Mouse (Mus musculus) CD4-positive helper T cell, adult 2 months (primary cell): ENCODE measurements around the gene Snx18.

ENCODE experiments used
- DNase-seq: peaks from one replicate; pipeline ENCODE4 v3.0.0-alpha.2; 2012; ENCODE audit warnings: low read depth, missing footprints, low spot score

Gene Snx18

DNA sequence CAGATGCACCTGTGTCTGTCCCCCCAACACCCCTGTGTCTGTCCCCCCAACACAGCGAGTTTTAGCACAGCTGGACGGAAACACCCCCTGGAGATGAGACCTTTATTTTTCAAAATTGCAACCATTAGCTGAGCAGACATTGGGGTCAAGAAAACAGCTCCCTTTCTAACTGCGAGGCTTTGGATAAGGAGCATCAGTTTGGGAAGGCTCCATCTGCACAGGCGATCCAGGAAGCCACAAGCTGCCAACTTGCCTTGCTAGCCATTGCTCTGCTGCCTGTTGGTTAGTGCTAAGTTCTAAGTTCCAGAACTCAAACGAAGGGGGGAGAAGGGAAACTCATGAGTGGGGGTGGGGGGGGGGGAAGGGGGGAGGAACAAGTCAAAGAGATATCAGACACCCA is 51.4 kb downstream of the Snx18 start:
- no peak for DNase-seq

DNA sequence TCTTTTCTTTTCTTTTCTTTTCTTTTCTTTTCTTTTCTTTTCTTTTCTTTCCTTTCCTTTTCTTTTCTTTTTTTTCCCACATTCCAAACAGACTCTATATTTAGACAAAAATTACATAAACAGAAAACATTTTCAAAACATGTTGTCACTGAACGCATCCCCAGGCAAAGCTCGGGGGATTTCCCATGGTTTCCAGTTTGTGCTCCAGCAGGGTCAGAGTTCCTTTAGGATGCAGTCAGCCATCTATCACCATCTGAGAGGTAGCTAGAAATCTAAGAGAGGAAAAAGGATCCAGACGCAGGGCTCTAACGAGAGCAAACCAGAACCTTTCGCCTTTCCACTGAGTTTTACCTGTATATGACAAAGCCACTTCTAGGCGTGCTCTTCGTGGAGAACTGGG is 52.0 kb downstream of the Snx18 start:
- no peak for DNase-seq

DNA sequence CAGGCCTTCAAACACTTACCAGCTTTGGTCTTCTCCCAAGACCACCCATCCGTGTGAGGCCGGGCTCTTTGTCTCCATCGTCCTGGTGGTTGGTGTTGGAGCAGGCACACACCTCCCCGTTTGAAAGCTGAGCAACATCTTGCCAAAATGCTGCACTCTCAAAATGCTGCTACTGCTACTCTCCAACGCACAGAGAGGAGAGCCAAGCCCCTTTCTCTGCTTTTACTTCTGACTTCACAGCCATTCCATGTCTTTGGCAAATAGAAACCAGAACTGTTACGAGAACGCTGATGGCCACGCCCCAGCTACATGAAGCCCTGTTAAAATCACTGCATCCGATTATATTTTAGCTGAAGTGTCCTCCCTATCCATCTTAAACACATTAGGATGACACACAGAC is 58.7 kb downstream of the Snx18 start:
- DNase-seq: no peak

DNA sequence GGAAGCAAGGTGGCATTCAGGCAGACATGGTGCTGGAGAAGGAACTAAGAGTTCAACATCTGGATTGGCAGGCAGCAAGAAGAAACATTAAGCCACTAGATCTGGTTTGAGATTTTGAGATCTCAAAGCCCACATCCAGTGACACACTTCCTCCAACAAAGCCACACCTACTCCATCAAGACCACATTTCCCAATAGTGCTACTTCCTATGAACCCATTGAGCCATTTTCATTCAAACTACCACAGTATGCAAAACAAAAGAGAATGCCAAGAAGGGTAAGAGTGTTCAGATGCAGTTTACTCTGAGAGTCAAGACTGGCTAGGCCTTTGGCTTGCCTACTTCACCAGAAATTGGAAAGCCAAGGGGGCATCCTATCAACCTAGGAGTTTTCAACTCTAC is 61.8 kb downstream of the Snx18 start:
- DNase-seq: no peak

DNA sequence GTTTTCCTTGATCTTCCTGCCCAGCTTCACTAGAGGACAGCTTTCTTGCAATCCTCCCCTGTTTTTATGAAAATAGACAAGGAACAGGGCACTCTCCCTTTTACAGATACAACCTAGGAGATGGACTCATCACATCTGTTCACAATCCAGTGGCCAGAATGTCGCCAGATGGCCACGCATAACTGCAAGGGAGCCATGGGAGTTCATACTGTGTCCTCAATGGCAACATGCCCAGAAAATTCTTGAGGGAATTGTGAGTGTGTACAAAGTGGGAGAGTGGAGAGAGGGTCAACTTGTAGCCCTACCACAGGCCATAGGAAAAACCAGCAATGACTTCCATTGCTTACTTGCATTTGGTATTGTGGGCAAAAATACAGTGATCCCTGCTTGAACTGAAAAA is 63.1 kb downstream of the Snx18 start:
- DNase-seq: no peak

DNA sequence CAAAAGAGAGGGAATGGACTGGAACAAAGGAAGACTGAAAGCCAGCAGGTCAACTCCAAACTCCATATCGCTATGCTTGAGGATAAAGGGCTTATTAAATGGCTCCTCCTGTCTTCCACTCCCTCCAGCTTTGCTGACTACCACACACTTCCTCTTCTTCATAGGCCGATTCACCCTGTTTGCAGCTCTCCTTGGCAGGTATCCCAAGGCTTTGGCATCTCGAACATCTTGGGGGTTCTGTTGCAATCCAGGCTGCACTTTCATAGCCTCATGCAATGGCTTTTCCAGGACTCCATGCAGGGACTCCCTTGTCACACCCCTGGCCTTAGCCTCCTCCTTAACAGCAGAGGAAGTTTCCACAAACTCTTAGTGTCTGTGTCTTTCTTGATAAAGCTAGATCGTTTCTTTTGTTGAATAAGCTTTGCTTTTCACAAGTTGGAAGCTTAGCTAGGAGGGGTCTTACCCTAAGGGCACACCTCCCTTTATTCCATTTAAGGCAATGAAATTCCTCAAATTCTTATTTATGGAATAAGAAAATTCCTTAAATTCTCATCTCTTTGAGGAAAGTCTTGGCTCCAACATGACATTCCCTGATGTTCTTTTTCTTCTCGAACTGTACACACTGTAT is 64.6 kb downstream of the Snx18 start:
- no peak for DNase-seq

DNA sequence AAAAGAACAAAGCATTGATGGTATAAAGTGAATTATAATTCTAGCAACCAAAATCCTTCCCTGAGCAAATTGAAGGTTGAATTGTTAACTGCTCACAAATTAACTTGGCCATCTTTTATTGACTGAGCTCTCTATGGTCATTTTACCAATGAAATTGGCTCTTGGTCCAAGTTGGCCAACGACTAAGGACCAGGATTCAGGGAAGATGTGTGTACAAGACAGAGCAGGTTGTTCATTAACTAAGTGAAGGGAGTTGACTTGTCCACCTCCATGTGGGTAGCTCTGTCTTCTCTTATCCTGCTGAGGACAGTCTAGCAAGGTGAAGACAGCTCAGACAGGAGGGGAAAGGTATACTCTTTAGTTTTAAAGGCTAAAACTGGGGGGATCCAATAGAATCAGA is 66.0 kb downstream of the Snx18 start:
- DNase-seq: no peak

DNA sequence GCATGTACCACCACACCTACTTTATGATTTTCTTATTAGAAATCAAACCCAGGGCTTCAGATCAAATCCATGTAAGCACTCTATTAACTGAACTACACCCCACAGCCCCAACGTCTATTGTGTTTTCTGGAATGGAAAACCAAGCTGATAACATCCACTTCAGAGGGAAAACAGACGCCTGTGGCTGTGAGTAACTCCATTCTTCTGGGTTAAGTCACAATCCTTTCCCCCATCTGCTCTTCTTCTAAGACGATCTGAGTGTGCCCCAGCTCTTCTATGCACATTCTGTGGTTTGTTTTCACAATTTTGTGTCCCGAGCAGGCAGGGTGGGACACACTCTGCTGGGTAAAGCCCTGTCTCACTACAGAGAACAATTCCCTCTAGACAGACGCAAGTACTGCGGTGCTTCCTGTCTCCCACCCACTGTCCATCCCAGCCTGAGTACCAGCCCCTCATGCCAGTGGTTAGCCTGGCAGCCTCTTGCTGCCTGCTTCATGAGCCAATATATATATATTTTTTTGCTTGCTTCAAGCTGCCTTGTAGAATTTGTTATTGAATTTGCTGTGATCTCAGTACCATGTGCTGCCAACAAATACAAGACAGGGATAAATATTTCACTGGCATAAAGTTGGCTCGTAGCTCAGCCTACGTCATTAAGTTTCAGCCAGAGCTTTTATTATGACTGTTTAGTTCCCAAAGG is 67.3 kb downstream of the Snx18 start:
- no peak for DNase-seq

- DNase-seq: no peak
Observed at GRCm38 (mm10) chr13:113549021-113549420, 69.3 kb downstream of the Snx18 start.

DNA sequence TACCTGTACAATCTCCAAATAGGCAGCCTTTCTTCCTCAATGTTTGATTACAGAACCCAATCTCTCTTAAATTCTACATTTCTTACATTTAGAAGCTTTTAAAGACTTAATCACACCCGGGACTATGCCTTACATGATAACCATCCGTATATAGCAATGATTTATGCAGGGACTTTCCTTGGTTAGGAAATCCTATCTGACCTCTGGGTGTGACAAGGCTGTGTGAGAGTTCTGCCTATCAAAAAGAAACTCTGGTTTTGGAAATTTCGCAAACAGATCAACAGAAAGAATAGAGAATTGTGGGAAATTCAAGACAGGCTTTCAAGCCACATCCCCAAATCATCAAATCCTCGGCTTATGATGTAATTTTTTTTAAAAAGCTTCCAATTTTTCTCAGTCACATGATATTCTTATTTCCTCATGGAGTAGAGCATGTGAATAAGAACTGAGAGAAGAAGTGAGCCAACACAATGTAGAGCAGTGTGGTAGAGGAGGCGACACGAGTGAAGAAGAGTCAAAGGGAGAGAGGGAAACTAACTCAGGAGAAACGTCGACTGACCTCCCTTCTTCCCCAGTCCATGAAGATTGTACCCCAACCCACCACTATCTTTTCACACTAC is 70.4 kb downstream of the Snx18 start:
- DNase-seq: no peak

DNA sequence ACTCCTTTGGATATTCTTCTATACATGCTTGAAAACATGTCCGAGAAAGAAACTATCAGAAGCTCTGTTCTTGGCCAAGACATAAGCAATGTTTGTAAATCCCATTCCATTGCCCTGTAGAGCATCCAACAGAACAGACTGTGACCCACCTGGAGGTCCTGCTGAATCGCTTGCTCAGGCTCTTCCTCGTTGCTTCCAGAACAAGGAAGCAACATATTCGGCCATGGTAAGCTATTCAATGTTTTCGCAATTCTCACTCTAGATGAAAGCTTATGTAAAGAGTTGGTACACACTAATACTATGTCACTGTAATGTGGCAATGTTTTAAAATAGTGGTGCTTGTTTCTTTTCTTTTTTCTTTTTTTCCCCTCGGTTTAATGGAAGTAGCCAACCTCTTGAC is 76.0 kb downstream of the Snx18 start:
- no peak for DNase-seq
